Mouse (Mus musculus) cerebellum, adult 2 months (tissue): Measurements from ENCODE around the gene Hist2h4.

ENCODE experiments used
- CTCF ChIP-seq: fragments of 200-500 bp; IDR thresholded peaks from 2 replicates; pipeline ENCODE4 v1.5.1; 2011; ENCODE audit warnings: low read depth, mild to moderate bottlenecking, control low read depth, low read length, moderate library complexity, borderline replicate concordance; ENCODE audit not compliant: insufficient read depth
- POLR2A ChIP-seq: fragments of 200-500 bp; IDR thresholded peaks from 2 replicates; pipeline ENCODE4 v1.6.1; 2011; ENCODE audit warnings: low read length, control low read depth, borderline replicate concordance; ENCODE audit not compliant: insufficient read depth

DNA sequence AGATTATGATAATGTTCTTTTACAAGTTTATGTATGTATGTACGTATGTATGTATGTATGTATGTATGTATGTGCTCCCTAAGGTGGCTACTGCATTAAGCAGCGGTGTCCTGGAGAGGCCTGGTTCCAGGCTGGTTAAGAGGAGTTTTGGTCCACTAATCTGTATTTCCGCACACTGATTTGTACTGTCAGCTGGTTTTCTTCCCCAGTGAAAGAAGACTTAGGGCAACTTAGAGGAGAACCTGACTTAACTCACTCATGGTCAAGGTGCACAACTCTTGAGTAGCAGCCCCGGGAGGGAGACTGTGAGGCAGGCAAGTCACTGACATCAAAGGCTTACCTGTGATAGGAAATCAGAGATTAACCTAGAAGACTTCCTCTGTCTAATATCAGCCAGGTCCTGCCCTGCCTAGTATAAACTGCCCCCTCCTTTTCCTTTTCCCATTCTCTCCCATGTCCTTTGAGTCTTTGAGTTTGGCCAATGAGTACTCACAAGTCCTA lies 26.2 kb downstream of the Hist2h4 start:
- no peak for TF ChIP-seq POLR2A
- no peak for TF ChIP-seq CTCF
